Mouse (Mus musculus): ENCODE results near the gene Pmf1. TPM values are rescaled to one million over a fixed set of nuclear protein-coding genes. Genes with fewer than 3 reads are reported as not detected.
"Not testable (repeated sequence)": the region's sequence is repeated elsewhere in the genome, so short reads cannot be mapped to it uniquely, and the experiment has no call there.

Gene Pmf1
- total RNA-seq, 2 experiments from 2014 or later, result 5.1 to 6.2 TPM

DNA sequence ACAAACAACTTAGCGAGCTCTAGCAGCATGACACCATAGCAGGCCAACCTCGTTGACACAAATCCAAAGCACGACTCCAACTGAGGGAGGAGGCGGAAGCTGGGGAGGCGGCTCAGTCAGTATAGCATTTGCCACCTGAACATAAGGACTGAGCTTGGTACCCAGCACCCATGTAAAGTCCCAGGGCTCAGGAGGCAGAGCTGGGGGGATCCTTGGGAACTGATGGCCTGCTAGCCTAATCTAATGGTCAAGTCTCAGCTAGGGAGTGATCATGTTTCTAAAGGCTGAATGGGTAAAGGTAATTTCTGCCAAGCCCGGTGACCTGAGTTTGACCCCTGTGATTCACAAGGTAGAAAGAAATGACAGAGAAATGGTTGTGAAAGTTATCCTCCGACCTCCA, 2.6 kb downstream of the Pmf1 start:
- peak in 1 of 2 experiments; percentile 17 for DNase-seq (ENCODE audit: low spot score in 2 of 2)
- intact Hi-C loops (cut with DNase I), result loop anchor here (1.0 to 2.0 kb wide), 2 partner anchors 60 to 115 kb away; no protein-coding TSS in a partner anchor

DNA sequence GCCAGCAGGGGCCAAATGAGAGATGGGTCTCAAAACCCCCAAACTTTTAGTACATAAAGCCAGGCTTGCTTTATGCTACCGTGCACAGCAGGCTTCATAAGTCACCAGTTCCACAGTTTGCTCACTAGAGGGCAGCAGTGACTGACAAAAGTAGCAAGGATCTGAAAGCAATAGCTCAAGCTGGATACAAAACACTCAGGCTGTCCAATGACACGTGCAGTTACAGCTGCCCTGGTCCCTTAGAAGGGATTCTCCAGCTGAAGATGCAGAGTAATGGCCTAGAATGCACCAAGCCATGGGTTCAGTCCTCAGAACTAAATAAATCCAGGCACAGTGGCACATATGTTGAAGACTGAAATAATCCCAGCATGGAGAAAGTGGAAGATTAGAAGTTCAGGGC, 3.0 kb downstream of the Pmf1 start:
- DNase-seq (ENCODE audit: low spot score in 2 of 2), result peak; percentile 66 to 83
- intact Hi-C loops (cut with DNase I), result loop anchor here (1.0 to 2.0 kb wide), 2 partner anchors 60 to 116 kb away; no protein-coding TSS in a partner anchor

DNA sequence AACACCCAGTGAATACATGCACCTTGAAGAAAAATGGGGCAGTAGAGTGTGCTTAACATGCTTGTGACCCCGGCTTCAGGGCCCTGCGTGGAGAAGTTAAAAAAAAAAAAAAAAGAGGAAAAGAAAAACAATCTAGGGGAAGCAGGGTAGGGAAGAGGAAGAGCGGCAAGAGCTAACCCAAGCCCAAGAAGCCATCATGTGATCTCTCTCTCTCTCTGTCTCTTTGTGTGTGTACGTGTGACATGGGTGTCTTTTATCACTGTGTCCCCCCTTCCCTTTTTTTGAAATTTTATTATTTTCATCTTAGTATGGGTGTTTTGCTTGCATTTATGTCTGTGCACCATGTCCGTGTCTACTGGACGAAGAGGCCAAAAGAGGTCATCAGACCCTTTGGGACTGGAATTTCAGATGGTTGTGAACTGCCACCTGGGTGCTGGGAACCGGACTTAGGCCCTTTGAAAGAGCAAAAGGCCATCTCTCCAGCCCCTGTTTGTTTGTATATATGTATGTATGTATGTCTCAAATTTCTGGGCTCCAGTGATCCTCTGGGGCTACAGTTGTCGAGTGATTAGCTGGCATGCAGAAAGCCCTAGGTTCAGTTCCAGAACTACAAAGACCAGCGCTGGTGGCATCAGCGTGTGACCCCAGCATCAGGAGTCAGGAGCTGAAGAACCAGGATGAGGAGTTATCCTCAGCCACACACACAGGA, 6.5 kb downstream of the Pmf1 start:
- no peak for DNase-seq (ENCODE audit: low spot score in 2 of 2)
- intact Hi-C loops (cut with DNase I), result no loop called here

DNA sequence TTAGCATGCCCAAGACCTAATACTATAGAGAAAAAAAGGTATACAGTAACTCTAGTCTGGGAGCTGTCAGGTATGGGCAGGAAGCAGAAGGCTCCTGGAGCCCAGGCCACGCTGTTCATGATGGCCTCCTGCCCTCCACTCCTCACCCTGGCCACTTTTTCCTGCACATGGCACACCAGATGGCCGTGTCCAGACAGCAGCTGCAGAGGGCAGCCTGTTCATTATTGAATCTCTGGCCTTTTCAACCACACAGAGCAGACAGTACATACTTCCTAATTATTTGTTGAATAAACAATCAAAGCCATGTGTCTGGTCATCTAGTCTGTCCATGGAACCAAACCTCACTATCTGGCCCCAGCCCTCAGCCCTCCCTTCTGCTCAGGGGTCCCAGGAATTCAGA, 11.5 kb downstream of the Pmf1 start:
- intact Hi-C loops (cut with DNase I), result no loop called here
- no peak for DNase-seq (ENCODE audit: low spot score in 2 of 2)

DNA sequence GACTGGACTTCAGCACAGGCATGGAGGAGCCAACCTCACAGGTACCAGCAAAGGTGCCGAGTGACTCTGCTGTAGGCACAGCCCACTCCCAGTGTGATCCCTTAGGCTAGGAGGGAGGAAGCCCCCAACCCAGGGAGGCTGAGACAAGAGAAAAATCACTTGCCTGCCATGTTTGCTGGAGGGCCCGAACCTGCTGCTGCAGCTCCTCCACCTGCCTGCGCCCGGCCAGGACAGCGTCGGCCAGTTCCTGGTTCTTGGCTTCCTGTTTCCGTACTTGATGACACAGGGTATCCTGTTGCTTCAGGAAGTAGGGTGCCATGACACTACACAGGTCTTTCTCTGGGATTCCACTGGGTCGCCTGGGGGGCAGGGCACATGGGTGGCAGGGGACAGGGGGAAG, 14.4 kb downstream of the Pmf1 start:
- no peak for DNase-seq (ENCODE audit: low spot score in 2 of 2)

DNA sequence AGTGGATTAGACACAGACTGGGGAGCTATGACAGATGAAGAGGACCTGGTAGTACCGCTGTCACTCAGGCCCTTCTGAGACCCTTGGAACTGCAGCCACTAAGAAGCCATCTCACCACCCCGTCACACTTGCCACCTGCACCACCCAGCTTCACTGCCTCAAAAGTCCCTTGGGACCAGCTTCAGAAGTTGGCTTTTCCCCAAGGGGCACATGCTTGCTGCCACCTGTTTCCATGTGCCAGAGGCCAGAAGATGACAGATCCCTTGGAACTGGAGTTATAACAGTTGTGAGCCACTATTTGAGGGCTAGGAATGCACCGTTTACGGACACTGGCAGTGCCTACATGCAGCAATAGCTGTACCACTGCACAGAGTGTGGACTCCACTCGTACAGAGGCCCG, 14.8 kb downstream of the Pmf1 start:
- intact Hi-C loops (cut with DNase I), result no loop called here
- DNase-seq (ENCODE audit: low spot score in 2 of 2), result no peak

More for the DNA sequence above, 14.4 kb downstream of the Pmf1 start:
- intact Hi-C loops (cut with DNase I), result no loop called here

DNA sequence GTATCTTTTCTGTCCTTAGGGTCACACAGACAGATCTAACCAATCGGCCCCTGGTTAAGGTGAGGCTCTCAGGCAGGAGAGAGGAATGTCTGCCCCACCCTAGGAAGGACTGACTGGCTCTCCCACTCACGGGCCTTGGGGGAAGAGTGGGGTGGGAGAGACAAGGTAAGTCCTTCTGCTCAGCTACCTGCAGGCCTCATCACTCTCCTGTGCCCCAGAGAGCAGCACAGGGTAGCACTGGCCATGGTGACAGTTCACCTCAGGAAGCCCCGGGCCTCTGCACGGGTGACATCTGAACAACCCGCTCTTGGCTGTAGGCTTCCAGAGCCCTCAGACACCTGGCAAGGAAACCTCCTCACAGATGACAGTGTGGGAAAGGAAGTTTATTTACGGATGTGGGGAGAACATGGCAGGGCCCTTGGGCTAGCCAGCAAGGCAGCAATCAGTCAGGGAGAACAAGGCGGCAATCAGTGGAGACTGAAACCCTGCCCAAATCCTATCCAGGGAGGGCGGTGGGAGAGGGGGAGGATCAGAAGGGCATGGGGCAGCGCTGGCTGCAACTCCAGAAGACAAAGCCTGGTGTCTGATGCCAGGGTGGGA, 16.3 kb downstream of the Pmf1 start:
- intact Hi-C loops (cut with DNase I), result no loop called here
- no peak for DNase-seq (ENCODE audit: low spot score in 2 of 2)

DNA sequence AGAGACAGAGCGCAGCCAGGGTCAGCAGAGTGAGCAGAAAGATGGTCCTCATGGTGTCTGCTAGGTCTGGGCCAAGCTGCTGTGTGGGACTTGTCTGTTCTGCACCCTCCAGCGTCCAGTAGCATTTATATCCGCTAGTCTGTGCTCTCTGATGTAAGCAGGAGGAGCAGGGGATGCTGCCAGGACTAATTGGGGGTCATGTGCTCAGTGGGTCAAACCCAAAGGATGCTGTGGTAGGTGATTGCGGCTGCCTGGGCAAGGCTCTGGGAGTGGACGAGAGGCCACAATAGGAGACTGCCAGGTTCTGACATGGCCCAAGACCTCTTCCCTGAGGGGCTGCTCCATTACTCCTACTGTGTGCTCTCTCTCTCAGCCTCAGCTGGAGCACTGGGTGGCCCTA, 25.8 kb downstream of the Pmf1 start, which contains the start of gene Bglap:
Bglap (minus strand) TSS at position 101 of the 400 bp plus-strand sequence.
- intact Hi-C loops (cut with DNase I), result no loop called here

DNA sequence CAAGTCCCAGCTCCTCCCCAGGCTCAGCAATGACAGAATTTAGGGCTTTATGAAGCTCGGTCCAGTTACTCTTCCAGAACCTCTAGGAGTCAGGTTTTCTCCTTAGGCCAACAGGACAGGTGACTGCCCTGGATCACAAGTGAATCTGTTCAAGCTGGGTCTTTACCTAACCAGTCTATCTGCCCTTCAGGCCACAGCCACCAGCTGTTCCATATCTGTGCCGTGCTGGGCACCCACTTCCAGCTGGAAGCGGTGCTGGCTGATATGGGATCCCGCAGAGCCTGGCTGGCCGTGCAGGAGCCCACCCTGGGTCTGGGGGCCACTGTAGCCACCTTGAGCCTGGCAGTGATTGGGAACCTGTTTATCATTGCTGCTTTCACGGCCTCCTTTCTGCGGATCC, 27.7 kb downstream of the Pmf1 start:
- DNase-seq (ENCODE audit: low spot score in 2 of 2); intact Hi-C loops (cut with DNase I): not testable (repeated sequence)

More for the DNA sequence above, 25.8 kb downstream of the Pmf1 start, which contains the start of gene Bglap:
- DNase-seq (ENCODE audit: low spot score in 2 of 2), result no peak

DNA sequence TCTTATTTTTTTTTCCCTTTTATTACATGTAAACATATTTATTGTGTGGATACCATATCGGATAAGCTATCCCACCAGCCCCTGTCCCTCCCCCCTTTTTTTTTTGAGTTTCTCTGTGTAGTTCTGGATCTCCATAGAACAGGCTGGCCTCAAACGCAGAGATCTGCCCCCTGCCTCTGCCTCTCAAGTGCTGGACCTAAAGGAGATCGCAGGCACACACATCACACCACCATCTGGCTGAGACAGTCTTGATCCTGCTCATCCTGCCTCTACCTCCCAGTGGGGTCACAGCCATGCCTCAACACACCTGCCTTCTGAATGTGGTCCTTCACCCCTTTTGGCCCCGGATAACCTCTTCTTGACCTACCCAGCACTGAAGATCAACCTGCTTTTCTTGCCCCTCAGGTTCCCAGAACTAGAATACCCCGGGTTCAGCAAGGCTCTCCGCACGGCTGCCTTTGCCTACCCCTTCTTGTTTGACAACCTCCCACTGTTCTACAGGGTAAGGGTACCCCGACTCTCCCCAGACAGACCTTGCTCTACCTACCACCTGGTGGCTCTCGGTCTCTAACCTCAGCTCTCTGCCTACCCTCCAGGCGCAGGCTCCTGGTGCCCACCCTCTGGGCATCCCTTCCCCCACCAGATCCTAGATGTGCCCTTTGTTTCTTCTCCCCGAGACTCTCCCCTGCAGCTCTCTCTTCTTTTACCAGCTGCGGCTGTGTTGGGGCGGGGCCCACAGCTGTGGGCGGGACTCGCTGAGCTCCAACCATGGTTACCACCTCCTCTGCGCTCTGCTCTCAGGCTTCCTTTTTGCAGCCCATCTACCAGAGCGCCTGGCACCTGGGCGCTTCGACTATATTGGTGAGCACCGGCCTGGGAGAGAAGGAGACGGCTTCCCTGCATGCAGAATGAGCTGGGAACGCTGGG, 28.5 kb downstream of the Pmf1 start:
- intact Hi-C loops (cut with DNase I), result not testable (repeated sequence)

DNA sequence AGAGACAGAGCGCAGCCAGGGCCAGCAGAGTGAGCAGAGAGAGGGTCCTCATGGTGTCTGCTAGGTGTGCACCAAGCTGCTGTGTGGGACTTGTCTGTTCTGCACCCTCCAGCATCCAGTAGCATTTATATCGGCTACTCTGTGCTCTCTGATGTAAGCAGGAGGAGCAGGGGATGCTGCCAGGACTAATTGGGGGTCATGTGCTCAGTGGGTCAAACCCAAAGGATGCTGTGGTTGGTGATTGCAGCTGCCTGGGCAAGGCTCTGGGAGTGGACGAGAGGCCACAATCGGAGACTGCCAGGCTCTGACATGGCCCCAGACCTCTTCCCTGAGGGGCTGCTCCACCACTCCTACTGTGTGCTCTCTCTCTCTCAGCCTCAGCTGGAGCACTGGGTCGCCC, 31.5 kb downstream of the Pmf1 start, which contains the start of gene Bglap2:
Bglap2 (minus strand) TSS at position 101 of the 400 bp plus-strand sequence.
- DNase-seq (ENCODE audit: low spot score in 2 of 2); intact Hi-C loops (cut with DNase I): not testable (repeated sequence)

More for the DNA sequence above, 28.5 kb downstream of the Pmf1 start:
- DNase-seq (ENCODE audit: low spot score in 2 of 2), result peak in 1 of 2 experiments; percentile 47

DNA sequence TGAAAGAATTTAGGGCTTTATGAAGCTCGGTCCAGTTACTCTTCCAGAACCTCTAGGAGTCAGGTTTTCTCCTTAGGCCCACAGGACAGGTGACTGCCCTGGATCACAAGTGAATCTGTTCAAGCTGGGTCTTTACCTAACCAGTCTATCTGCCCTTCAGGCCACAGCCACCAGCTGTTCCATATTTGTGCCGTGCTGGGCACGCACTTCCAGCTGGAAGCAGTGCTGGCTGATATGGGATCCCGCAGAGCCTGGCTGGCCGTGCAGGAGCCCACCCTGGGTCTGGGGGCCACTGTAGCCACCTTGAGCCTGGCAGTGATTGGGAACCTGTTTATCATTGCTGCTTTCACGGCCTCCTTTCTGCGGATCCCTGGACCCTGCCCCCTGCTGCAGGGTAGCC, 33.5 kb downstream of the Pmf1 start:
- DNase-seq (ENCODE audit: low spot score in 2 of 2); intact Hi-C loops (cut with DNase I): not testable (repeated sequence)

DNA sequence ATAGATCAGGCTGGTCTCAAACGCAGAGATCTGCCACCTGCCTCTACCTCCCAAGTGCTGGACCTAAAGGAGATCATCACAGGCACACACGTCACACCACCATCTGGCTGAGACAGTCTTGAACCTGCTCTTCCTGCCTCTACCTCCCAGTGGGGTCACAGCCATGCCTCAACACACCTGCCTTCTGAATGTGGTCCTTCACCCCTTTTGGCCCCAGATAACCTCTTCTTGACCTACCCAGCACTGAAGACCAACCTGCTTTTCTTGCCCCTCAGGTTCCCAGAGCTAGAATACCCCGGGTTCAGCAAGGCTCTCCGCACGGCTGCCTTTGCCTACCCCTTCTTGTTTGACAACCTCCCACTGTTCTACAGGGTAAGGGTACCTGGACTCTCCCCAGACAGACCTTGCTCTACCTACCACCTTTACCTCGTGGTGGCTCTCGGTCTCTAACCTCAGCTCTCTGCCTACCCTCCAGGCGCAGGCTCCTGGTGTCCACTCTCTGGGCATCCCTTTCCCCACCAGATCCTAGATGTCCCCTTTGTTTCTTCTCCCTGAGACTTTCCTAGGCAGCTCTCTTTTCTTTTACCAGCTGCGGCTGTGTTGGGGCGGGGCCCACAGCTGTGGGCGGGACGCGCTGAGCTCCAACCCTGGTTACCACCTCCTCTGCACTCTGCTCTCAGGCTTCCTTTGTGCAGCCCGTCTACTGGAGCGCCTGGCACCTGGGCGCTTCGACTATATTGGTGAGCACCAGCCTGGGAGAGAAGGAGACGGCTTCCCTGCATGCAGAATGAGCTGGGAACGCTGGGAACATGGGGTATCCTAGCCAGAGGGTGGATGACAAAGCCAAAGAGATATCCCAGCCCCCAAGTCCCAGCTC, 34.1 kb downstream of the Pmf1 start:
- intact Hi-C loops (cut with DNase I), result not testable (repeated sequence)
- peak in 1 of 2 experiments; percentile 23 for DNase-seq (ENCODE audit: low spot score in 2 of 2)

DNA sequence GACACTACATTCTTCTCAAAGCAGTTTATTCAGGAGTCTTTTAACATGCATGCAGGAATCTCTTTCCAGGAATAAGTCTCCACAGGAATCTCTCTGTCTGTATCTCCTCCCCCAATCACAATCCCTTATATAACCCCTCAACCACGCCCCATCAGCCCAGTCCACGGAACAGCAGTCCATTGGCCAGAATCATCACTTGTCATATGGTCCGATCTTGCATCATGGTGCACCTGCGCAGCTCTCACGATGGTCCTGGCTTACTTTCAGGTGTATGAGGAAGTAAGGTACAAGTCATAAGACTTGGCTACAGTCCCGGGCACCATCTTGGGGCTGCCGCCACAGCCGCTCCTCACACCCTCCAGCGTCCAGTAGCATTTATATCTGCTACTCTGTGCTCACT, 37.5 kb downstream of the Pmf1 start, which contains the start of gene Bglap3:
Bglap3 (minus strand) TSS at position 101 of the 400 bp plus-strand sequence.
- DNase-seq (ENCODE audit: low spot score in 2 of 2), result not testable (repeated sequence)

DNA sequence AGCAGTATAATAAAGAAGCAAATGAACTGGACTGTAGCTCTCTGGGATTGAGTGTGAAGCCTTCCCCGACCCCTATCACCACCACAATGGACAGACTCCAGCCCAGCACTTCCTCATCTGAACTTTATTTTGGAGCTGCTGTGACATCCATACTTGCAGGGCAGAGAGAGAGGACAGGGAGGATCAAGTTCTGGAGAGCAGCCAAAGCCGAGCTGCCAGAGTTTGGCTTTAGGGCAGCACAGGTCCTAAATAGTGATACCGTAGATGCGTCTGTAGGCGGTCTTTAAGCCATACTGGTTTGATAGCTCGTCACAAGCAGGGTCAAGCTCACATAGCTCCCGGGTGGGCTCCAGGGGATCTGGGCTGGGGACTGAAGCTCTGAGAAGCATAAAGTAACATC, 41.6 kb downstream of the Pmf1 start:
- intact Hi-C loops (cut with DNase I); DNase-seq (ENCODE audit: low spot score in 2 of 2): not testable (repeated sequence)

More for the DNA sequence above, 37.5 kb downstream of the Pmf1 start, which contains the start of gene Bglap3:
- intact Hi-C loops (cut with DNase I), result not testable (repeated sequence)

DNA sequence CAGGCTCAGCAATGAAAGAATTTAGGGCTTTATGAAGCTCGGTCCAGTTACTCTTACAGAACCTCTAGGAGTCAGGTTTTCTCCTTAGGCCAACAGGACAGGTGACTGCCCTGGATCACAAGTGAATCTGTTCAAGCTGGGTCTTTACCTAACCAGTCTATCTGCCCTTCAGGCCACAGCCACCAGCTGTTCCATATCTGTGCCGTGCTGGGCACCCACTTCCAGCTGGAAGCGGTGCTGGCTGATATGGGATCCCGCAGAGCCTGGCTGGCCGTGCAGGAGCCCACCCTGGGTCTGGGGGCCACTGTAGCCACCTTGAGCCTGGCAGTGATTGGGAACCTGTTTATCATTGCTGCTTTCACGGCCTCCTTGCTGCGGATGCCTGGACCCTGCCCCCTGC, 42.6 kb downstream of the Pmf1 start:
- DNase-seq (ENCODE audit: low spot score in 2 of 2); intact Hi-C loops (cut with DNase I): not testable (repeated sequence)

DNA sequence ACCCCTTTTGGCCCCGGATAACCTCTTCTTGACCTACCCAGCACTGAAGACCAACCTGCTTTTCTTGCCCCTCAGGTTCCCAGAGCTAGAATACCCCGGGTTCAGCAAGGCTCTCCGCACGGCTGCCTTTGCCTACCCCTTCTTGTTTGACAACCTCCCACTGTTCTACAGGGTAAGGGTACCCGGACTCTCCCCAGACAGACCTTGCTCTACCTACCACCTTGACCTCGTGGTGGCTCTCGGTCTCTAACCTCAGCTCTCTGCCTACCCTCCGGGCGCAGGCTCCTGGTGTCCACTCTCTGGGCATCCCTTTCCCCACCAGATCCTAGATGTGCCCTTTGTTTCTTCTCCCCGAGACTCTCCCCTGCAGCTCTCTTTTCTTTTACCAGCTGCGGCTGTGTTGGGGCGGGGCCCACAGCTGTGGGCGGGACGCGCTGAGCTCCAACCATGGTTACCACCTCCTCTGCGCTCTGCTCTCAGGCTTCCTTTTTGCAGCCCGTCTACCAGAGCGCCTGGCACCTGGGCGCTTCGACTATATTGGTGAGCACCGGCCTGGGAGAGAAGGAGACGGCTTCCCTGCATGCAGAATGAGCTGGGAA, 43.2 kb downstream of the Pmf1 start:
- intact Hi-C loops (cut with DNase I), result not testable (repeated sequence)

DNA sequence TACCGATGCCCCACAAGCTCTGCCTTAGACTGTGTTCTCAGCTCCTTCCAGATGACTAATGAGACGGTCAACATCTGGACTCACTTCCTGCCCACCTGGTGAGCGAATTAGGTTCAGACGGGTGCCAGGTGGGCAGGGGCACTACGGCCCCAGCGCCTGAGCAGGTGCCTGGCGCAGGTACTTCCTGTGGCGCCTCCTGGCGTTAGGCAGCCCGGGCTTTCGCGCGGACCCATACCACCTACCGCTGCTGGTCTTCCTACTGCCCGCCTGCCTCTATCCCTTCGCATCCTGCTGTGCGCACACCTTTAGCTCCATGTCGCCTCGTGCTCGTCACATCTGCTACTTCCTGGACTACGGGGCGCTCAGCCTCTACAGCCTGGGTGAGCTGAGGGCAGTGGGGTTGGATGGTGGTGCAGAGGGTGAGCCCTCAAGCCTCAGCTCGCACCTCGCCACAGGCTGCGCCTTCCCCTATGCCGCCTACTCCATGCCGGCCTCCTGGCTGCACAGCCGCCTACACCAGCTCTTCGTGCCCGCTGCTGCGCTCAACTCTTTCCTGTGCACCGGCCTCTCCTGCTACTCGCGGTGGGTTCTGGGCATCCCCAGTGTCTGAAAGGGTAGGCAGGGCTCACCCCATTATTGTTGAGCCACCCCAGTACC, 44.3 kb downstream of the Pmf1 start:
- DNase-seq (ENCODE audit: low spot score in 2 of 2), result peak in 1 of 2 experiments; percentile 33
- intact Hi-C loops (cut with DNase I), result no loop called here

More for the DNA sequence above, 43.2 kb downstream of the Pmf1 start:
- peak; percentile 57 to 84 for DNase-seq (ENCODE audit: low spot score in 2 of 2)
